Mouse (Mus musculus) bone marrow macrophage, adult 2 months (primary cell): ENCODE results near the gene Cd80.

Experiments used
- CTCF ChIP-seq: IDR thresholded peaks from 2 replicates; pipeline ENCODE4 v1.5.1; 2012; ENCODE audit warnings: low read depth, mild to moderate bottlenecking, low read length, moderate library complexity
- POLR2A ChIP-seq: IDR thresholded peaks from 2 replicates; pipeline ENCODE4 v1.6.1; 2012; ENCODE audit warnings: mild to moderate bottlenecking, low read depth, low read length, borderline replicate concordance

GRCm38 (mm10) chr16:38443721-38444464, 11.5 kb upstream of the Cd80 start:
- no peak for TF ChIP-seq POLR2A
- no peak for TF ChIP-seq CTCF
